Mouse (Mus musculus) embryonic facial prominence, embryonic 10.5 days (tissue): ENCODE results near the gene Auts2. TPM values are rescaled to one million over a fixed set of nuclear protein-coding genes. Genes with fewer than 3 reads are reported as not detected.
A peak's percentile ranks its signal among the peaks of the same experiment; 100 is the strongest.

ENCODE experiments used
- DNase-seq: peaks from one replicate; pipeline ENCODE4 v3.0.0-alpha.2; 2017; ENCODE audit warnings: low spot score
- H3K27ac ChIP-seq: fragments of 300-500 bp; sonication (generic); replicated peaks from 2 replicates; pipeline ENCODE4 v1.5.1; 2016; ENCODE audit warnings: mild to moderate bottlenecking
- H3K27me3 ChIP-seq: fragments of 300-500 bp; sonication (generic); replicated peaks from 2 replicates; pipeline ENCODE4 v1.6.1; 2016; ENCODE audit warnings: low read depth, mild to moderate bottlenecking; ENCODE audit not compliant: poor library complexity, severe bottlenecking
- H3K36me3 ChIP-seq: fragments of 300-500 bp; sonication (generic); replicated peaks from 2 replicates; pipeline ENCODE4 v1.6.1; 2016; ENCODE audit warnings: mild to moderate bottlenecking, moderate library complexity
- H3K4me1 ChIP-seq: fragments of 300-500 bp; sonication (generic); 2 replicates; pipeline ENCODE4 v1.6.1; 2016
- H3K4me3 ChIP-seq: fragments of 300-500 bp; sonication (generic); 2 replicates; pipeline ENCODE4 v1.5.1; 2016; ENCODE audit warnings: mild to moderate bottlenecking, moderate library complexity
- H3K9me3 ChIP-seq: fragments of 300-500 bp; sonication (generic); 2 replicates; pipeline ENCODE4 v1.6.1; 2016; ENCODE audit warnings: mild to moderate bottlenecking
- WGBS: fragments of 180-500 bp; shearing (Covaris S2); methylation state at CpG from one replicate; pipeline ENCODE4 v1.1.7; 2016; 5-methylcytosine and 5-hydroxymethylcytosine counted together
- polyA plus RNA-seq: library from polyadenylated mRNA; unstranded; fragments of >200 nt; fragmentation: Nextera tagmentation; extraction: Ambion mirVana; gene quantifications from 2 replicates; pipeline ENCODE4 v1.2.1, GENCODE M21; 2016

Gene Auts2
- polyA plus RNA-seq, 1 experiment from 2014 or later: 50.0 TPM

DNA sequence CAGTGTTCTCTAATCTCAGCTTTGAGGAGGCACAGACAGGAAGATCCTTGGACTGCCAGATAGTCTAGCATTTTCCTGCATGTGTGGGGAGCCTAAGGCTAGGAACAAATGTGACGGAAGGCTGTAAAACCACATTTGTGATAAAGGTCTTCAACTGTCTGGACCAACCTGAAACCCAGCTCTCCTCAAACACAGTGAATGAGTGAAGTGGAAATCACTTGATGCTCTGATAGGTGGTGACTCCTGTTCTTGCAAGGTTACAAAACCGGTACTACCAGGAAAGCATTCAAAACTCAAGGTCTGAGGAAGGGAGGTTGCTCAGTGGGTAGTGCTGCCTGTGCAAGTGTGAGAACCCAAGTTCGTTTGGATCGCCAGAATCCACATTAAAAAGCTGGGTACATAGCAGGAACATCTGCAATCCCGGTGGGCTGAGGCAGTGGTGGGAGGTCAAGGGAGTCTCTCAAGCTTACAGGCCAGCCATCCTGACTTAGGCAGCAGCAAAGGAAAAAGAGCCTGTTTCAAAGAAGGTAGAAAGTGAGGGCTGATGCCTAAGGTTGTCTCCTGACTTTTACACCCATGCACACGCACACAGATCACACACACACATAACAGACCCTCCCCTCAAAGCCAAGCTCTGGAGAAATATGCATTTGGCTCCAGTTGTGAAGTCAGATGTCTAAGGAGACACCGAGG is 810.4 kb downstream of the Auts2 start:
- H3K4me1 ChIP-seq: peaks cover 51% of the 10 kb centered on the region
- DNase-seq: no peak
- H3K4me3 ChIP-seq: no peak overlapping the region
- no peaks in the 10 kb centered on the region for H3K36me3 ChIP-seq
- 46% methylated on average over 7 of the region's 7 CpGs for WGBS
- H3K27me3 ChIP-seq: peaks cover 24% of the 10 kb centered on the region
- H3K27ac ChIP-seq: peak overlapping the region; percentile 45; the same call in 1 of the 2 replicates
- no peaks in the 10 kb centered on the region for H3K9me3 ChIP-seq

- Histone ChIP-seq H3K27ac (no peak overlapping the region), H3K27me3 (peaks cover 37% of the 10 kb centered on the region), H3K4me3 (no peak overlapping the region), H3K9me3 (no peaks in the 10 kb centered on the region), H3K4me1 (peaks cover 31% of the 10 kb centered on the region), H3K36me3 (no peaks in the 10 kb centered on the region)
- WGBS: 90% methylated on average over 4 of the region's 4 CpGs
- DNase-seq: no peak
These were observed 813.7 kb downstream of the Auts2 start for GRCm38 (mm10) chr5:131729456-131729855.

DNA sequence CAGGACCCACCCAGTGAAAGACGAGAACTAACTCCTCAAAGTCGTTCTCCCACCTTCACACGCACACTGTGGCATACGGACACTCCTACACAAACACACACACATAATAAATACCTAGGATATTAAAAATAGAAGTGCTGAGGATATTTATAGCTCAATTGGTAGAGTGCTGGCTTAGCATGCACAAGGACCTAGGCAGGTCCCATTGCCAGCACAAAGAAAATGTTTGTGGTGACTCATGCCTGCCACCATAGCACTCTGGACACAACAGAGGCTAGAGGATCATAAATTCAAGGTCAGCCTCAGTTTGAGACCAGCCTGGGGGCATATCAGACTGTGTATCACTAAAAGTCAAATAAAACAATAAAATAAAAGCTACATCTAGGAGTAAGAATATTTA is 815.2 kb downstream of the Auts2 start:
- no peak overlapping the region for H3K27ac ChIP-seq
- H3K4me3 ChIP-seq: no peak overlapping the region
- H3K27me3 ChIP-seq: peaks cover 42% of the 10 kb centered on the region
- H3K36me3 ChIP-seq: no peaks in the 10 kb centered on the region
- H3K9me3 ChIP-seq: no peaks in the 10 kb centered on the region
- 94% methylated on average over 4 of the region's 4 CpGs for WGBS
- no peak for DNase-seq
- H3K4me1 ChIP-seq: peaks cover 18% of the 10 kb centered on the region

DNA sequence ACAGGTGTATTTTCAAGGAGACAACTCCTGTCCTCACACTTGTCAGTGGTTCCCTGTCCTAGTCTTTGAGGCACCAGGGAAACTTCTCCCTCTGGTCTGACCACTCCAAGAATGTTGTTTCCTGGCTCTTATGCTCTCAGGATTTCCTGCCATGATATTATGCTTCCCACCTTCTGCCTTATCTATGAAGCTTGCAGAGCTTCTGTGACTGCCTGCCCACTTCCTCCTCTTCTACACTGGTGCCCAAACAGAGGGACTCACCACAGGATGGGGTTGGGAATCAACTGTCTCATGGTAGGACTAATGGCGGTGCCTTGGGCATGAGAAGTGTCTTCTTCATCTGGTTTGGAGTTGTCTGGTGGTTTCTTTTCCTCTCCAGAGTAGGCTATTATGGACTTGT is 818.6 kb downstream of the Auts2 start:
- no peak overlapping the region for H3K4me3 ChIP-seq
- DNase-seq: no peak
- H3K9me3 ChIP-seq: no peaks in the 10 kb centered on the region
- H3K27ac ChIP-seq: no peak overlapping the region
- no peaks in the 10 kb centered on the region for H3K36me3 ChIP-seq
- 96% methylated on average over 1 of the region's 1 CpGs for WGBS
- H3K27me3 ChIP-seq: peaks cover 27% of the 10 kb centered on the region
- peaks cover 33% of the 10 kb centered on the region for H3K4me1 ChIP-seq

DNA sequence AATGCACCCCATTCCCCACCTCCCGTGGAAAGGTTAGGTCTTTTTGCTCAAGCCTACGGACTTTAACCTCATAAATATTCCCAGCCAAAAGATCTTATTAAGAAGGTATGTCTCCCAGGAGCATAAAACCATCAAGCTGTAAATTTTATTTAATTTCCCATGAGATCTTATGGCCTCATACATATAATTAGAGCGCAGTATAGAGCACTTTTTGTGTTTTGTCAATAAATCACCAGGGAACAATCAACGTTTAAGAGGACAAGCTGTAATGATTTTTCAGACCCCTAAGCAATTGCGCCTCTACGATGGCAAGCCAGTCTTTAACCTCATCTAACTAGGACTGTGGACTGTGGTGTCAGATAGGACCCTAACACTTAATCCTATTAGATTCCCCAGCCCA is 820.4 kb downstream of the Auts2 start:
- WGBS: 65% methylated on average over 6 of the region's 6 CpGs
- no peak for DNase-seq
- peaks cover 39% of the 10 kb centered on the region for H3K4me1 ChIP-seq
- H3K4me3 ChIP-seq: no peak overlapping the region
- no peaks in the 10 kb centered on the region for H3K36me3 ChIP-seq
- H3K27me3 ChIP-seq: peaks cover 38% of the 10 kb centered on the region
- H3K9me3 ChIP-seq: no peaks in the 10 kb centered on the region
- no peak overlapping the region for H3K27ac ChIP-seq

DNA sequence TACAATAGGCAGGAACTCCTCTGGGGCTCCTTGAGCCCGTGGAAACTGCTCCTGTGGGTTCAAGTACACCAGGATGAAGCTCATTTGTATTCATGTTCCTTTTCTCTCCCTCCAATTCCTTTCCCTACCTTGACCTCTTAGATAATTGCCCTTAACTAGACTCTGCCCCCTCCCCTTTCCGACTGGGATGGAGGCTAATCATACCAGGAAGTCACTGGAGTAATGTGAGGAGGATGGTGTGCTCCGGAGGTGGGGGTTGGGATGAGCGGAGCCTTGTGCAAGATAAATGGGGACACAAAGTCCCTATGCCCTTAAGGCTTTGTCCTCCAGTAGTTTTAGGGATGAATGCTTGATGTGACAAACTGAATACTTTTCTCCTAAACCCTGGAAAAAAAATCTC is 820.8 kb downstream of the Auts2 start:
- H3K27me3 ChIP-seq: peaks cover 38% of the 10 kb centered on the region
- peak; percentile 49 for DNase-seq
- H3K4me3 ChIP-seq: no peak overlapping the region
- WGBS: 30% methylated on average over 4 of the region's 4 CpGs
- H3K9me3 ChIP-seq: no peaks in the 10 kb centered on the region
- no peak overlapping the region for H3K27ac ChIP-seq
- peaks cover 44% of the 10 kb centered on the region for H3K4me1 ChIP-seq
- H3K36me3 ChIP-seq: no peaks in the 10 kb centered on the region

DNA sequence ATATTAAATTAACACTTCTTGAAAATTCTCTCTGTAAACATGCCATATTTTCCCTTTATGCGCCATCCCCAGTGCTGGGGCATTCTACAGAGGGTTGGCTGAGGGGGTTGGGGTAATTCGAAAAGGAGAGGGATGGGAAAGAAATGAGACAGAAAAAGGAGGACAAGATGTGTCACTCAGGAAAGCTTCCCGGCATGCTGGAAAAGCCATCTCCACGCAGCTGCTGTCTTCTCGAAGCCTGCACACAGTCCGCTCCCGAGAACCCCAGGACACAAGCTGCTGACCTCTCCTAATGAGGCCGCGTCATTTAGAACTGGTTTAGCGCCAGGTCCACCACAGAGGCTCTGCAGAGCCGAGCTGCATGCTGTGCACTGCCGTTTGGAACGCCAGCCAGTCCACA is 825.1 kb downstream of the Auts2 start:
- WGBS: 61% methylated on average over 13 of the region's 13 CpGs
- no peak for DNase-seq

DNA sequence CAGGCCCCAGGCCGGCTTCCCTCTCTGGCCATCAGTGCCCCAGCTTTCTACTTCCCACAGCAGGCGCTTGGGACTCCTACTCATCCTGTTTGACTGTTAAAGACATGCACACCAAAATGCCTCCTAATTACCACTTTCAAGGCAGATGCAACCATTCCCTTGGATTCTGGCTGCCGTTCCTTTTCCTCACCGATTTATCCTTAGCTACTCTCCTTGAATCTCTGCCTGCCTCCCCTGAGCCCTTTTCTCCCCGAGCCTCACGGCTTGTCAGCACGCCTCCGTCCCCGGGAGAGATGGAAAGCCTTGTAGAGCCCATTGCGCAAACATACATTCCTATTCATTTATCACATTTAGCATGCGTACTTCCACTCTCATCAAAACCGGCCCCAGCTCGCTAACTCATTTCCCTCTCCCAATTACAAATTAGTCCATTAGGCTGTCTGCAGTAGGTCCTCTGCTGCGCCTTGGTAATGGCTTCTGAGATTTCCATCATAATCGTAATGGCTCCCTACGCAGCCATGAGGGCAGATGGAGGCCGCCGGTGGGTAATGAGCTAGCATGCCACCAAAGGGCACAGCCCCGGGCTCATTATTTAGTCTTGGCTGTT is 825.7 kb downstream of the Auts2 start:
- H3K4me3 ChIP-seq: no peak overlapping the region
- peaks cover 13% of the 10 kb centered on the region; the same call in 1 of the 2 replicates for H3K36me3 ChIP-seq
- WGBS: 85% methylated on average over 19 of the region's 19 CpGs
- no peak overlapping the region for H3K27ac ChIP-seq
- H3K27me3 ChIP-seq: peaks cover 25% of the 10 kb centered on the region
- H3K9me3 ChIP-seq: 0 out of 2 replicates have a peak, but pooled peaks cover 7% of the 10 kb centered on the region
- DNase-seq: no peak
- peaks cover 28% of the 10 kb centered on the region for H3K4me1 ChIP-seq

More for the DNA sequence above, 825.1 kb downstream of the Auts2 start:
- H3K27me3 ChIP-seq: peaks cover 25% of the 10 kb centered on the region
- no peak overlapping the region for H3K27ac ChIP-seq
- H3K36me3 ChIP-seq: peaks cover 13% of the 10 kb centered on the region; the same call in 1 of the 2 replicates
- no peak overlapping the region for H3K4me3 ChIP-seq
- H3K9me3 ChIP-seq: 0 out of 2 replicates have a peak, but pooled peaks cover 5% of the 10 kb centered on the region
- H3K4me1 ChIP-seq: peaks cover 34% of the 10 kb centered on the region

DNA sequence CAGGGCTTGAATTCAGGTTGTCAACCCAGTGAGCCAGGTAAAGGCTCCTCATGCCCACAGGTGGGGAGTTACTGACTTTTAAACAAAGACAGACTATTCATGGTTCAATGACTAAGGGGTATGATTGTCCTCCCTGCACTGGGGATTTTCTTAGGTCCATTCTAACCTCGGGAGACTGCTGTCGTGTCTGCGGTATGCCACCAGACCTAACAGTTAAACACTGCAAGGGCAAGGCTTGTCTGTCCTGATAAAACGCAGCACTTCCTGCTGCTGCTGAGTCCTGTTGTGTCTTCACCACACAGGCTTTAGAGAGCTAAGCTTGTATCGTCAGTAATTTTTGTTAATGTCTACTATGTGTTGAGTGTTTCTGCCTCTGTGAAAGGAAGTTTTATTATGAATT is 828.2 kb downstream of the Auts2 start:
- WGBS: 83% methylated on average over 5 of the region's 5 CpGs
- Histone ChIP-seq H3K9me3 (0 out of 2 replicates have a peak, but pooled peaks cover 8% of the 10 kb centered on the region), H3K27me3 (peaks cover 20% of the 10 kb centered on the region), H3K4me3 (no peak overlapping the region), H3K36me3 (peaks cover 13% of the 10 kb centered on the region; the same call in 1 of the 2 replicates), H3K4me1 (peaks cover 18% of the 10 kb centered on the region), H3K27ac (no peak overlapping the region)
- no peak for DNase-seq

- H3K4me3 ChIP-seq: no peak overlapping the region
- no peak overlapping the region for H3K27ac ChIP-seq
- H3K9me3 ChIP-seq: 0 out of 2 replicates have a peak, but pooled peaks cover 8% of the 10 kb centered on the region
- 0 out of 2 replicates have a peak, but pooled peaks cover 4% of the 10 kb centered on the region for H3K27me3 ChIP-seq
- H3K4me1 ChIP-seq: 0 out of 2 replicates have a peak, but pooled peaks cover 11% of the 10 kb centered on the region
- 81% methylated on average over 2 of the region's 2 CpGs for WGBS
- peaks cover 13% of the 10 kb centered on the region; the same call in 1 of the 2 replicates for H3K36me3 ChIP-seq
- no peak for DNase-seq
These were observed 830.7 kb downstream of the Auts2 start for GRCm38 (mm10) chr5:131712441-131712840.

DNA sequence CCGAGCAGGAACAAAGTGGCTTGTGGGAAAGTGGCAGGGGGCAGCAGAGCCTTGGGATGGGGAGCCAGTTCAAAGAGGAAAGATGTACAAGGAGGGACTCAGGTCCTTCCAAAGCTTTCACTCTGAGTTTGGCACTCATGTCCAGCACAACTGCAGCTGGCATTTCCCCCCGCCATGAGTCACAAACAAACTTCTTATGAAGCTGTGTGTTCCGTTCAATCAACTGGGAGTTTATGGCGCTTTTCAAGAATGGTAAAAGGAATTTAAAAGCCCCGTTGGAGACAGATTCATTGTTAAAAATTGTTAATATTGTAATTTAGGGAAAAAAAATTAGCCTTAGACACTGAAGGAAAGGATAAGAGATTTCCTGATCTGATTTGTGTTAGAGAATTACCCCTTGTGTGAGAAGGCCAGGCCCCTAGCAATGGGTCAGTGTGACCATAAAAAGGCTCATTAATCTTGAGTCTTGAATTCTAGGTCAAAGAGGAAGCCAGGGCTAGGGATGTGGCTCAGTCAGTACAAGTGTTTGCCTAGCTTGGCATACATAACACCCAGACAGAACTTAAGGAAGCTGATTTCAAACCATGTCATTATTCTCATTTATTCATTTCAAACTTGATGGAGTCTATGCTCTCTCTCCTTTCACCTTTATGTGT is 831.5 kb downstream of the Auts2 start:
- no peak for DNase-seq
- Histone ChIP-seq H3K27ac (no peak overlapping the region), H3K27me3 (0 out of 2 replicates have a peak, but pooled peaks cover 4% of the 10 kb centered on the region), H3K4me3 (no peak overlapping the region), H3K4me1 (0 out of 2 replicates have a peak, but pooled peaks cover 10% of the 10 kb centered on the region), H3K9me3 (0 out of 2 replicates have a peak, but pooled peaks cover 8% of the 10 kb centered on the region), H3K36me3 (peaks cover 13% of the 10 kb centered on the region; the same call in 1 of the 2 replicates)
- WGBS: 73% methylated on average over 5 of the region's 5 CpGs

GRCm38 (mm10) chr5:131710735-131711473 is 832.2 kb downstream of the Auts2 start:
- peaks cover 10% of the 10 kb centered on the region; the same call in 1 of the 2 replicates for H3K36me3 ChIP-seq
- DNase-seq: no peak
- no peak overlapping the region for H3K27ac ChIP-seq
- 74% methylated on average over 8 of the region's 8 CpGs for WGBS
- 0 out of 2 replicates have a peak, but pooled peaks cover 8% of the 10 kb centered on the region for H3K9me3 ChIP-seq
- 0 out of 2 replicates have a peak, but pooled peaks cover 10% of the 10 kb centered on the region for H3K4me1 ChIP-seq
- H3K4me3 ChIP-seq: no peak overlapping the region
- 0 out of 2 replicates have a peak, but pooled peaks cover under 1% of the 10 kb centered on the region for H3K27me3 ChIP-seq
